20 mouse cellular contexts compared by ENCODE assay signal in genomic region chr6:16077195-16077810, GRCm38 (mm10).
A peak's percentile ranks its signal among the peaks of the same experiment; 100 is the strongest.
DNase-seq lines count a peak whose midpoint lies in the region; ATAC-seq lines count a peak whose summit lies in the region.
"Had no signal": no experiment of that assay in that cellular context is flagged by ENCODE, and none has a peak within 500 bp of the region (broad histone marks: within the 10 kb centered on the region; RNA-seq: fewer than 3 reads in every experiment).

No protein-coding gene starts in this region.

- H3K4me2 ChIP-seq in kidney, embryonic 15.5 days = no peak overlapping the region
- H3K4me2 ChIP-seq in neural tube, embryonic 13.5 days = no peak overlapping the region
- no peak overlapping the region for H3K4me2 ChIP-seq in hindbrain, embryonic 16.5 days (ENCODE audit: low read length)
- H3K4me2 ChIP-seq: embryonic facial prominence, embryonic 12.5 days; heart, embryonic 13.5 days; liver, embryonic 11.5 days had no signal

- DNase-seq in kidney, postnatal 25 days = no peak
- no peak for DNase-seq in neural tube, embryonic 10.5 days (ENCODE audit: extremely low spot score, low spot score)
- DNase-seq in thymus, postnatal 25 days = no peak
- DNase-seq in ovary, postnatal 14 days (ENCODE audit: low spot score) = no peak
- DNase-seq: adrenal gland, adult 2 months; cerebellum, adult 9-10 months; gastrocnemius, postnatal 14 days; heart, adult 18-20 months; heart, postnatal 4 days; lung, adult 18-20 months; lung, postnatal 36 days; thymus, postnatal 14 days had no signal

- no peak overlapping the region for H3K4me3 ChIP-seq in kidney, embryonic 15.5 days (replicated peaks)
- H3K4me3 ChIP-seq in neural tube, embryonic 13.5 days = no peak overlapping the region
- no peak overlapping the region for H3K4me3 ChIP-seq in hindbrain, embryonic 16.5 days (ENCODE audit: low read length)
- H3K4me3 ChIP-seq: embryonic facial prominence, embryonic 12.5 days; erythroblast, embryonic 14.5 days; heart, embryonic 13.5 days had no signal

- no peak overlapping the region for H3K9ac ChIP-seq in kidney, embryonic 15.5 days
- no peak overlapping the region for H3K9ac ChIP-seq in neural tube, embryonic 13.5 days
- H3K9ac ChIP-seq in hindbrain, embryonic 16.5 days (ENCODE audit: low read depth, low read length) = no peak overlapping the region
- H3K9ac ChIP-seq: embryonic facial prominence, embryonic 12.5 days; heart, embryonic 13.5 days had no signal

- H3K27me3 ChIP-seq in kidney, embryonic 15.5 days = no peaks in the 10 kb centered on the region
- H3K27me3 ChIP-seq in neural tube, embryonic 13.5 days = no peaks in the 10 kb centered on the region
- H3K27me3 ChIP-seq in hindbrain, embryonic 16.5 days (replicated peaks; ENCODE audit: control insufficient read depth, insufficient read depth, low read length) = no peaks in the 10 kb centered on the region
- H3K27me3 ChIP-seq: embryonic facial prominence, embryonic 12.5 days; heart, embryonic 13.5 days had no signal

- ATAC-seq in kidney, embryonic 15.5 days (replicated peaks; ENCODE audit: low FRiP score) = peak; percentile 49; the same call in 1 of the 2 replicates
- peak; percentile 61; the same call in 1 of the 2 replicates for ATAC-seq in neural tube, embryonic 13.5 days (ENCODE audit: low read depth)
- peak; percentile 40 for ATAC-seq in hindbrain, embryonic 16.5 days
- ATAC-seq: intestine, embryonic 16.5 days had no signal

- H3K36me3 ChIP-seq in kidney, embryonic 15.5 days = no peaks in the 10 kb centered on the region
- no peaks in the 10 kb centered on the region for H3K36me3 ChIP-seq in neural tube, embryonic 13.5 days
- no peaks in the 10 kb centered on the region for H3K36me3 ChIP-seq in hindbrain, embryonic 16.5 days (ENCODE audit: control insufficient read depth, insufficient read depth, low read length)
- H3K36me3 ChIP-seq: embryonic facial prominence, embryonic 12.5 days; heart, embryonic 13.5 days had no signal

- no peak overlapping the region for H3K27ac ChIP-seq in kidney, embryonic 15.5 days
- no peak overlapping the region for H3K27ac ChIP-seq in neural tube, embryonic 13.5 days (replicated peaks)
- H3K27ac ChIP-seq in hindbrain, embryonic 16.5 days (ENCODE audit: low read depth, low read length) = no peak overlapping the region
- H3K27ac ChIP-seq: embryonic facial prominence, embryonic 12.5 days; heart, embryonic 13.5 days had no signal

- 57% methylated on average over 4 of the region's 4 CpGs for WGBS in kidney, embryonic 15.5 days
- 57% methylated on average over 4 of the region's 4 CpGs for WGBS in neural tube, embryonic 13.5 days
- 65% methylated on average over 4 of the region's 4 CpGs for WGBS in hindbrain, embryonic 16.5 days

- no peaks in the 10 kb centered on the region for H3K9me3 ChIP-seq in kidney, embryonic 15.5 days (replicated peaks)
- H3K9me3 ChIP-seq in neural tube, embryonic 13.5 days = no peaks in the 10 kb centered on the region
- no peaks in the 10 kb centered on the region for H3K9me3 ChIP-seq in hindbrain, embryonic 16.5 days (ENCODE audit: control insufficient read depth, low read length)
- H3K9me3 ChIP-seq: embryonic facial prominence, embryonic 12.5 days; heart, embryonic 13.5 days had no signal

- no peaks in the 10 kb centered on the region for H3K4me1 ChIP-seq in kidney, embryonic 15.5 days
- H3K4me1 ChIP-seq in neural tube, embryonic 13.5 days (replicated peaks) = peaks cover 3% of the 10 kb centered on the region; the same call in 1 of the 2 replicates
- no peaks in the 10 kb centered on the region for H3K4me1 ChIP-seq in hindbrain, embryonic 16.5 days (ENCODE audit: control insufficient read depth, insufficient read depth, low read depth, low read length)
- H3K4me1 ChIP-seq: embryonic facial prominence, embryonic 12.5 days; heart, embryonic 13.5 days had no signal
